9 mouse cellular contexts compared by ENCODE assay signal in genomic region chr3:53465330-53465729, GRCm38 (mm10). TPM values are rescaled to one million over a fixed set of nuclear protein-coding genes. Genes with fewer than 3 reads are reported as not detected.
DNase-seq lines count a peak whose midpoint lies in the region; ATAC-seq lines count a peak whose summit lies in the region.
"Had no signal": no experiment of that assay in that cellular context is flagged by ENCODE, and none has a peak within 500 bp of the region (broad histone marks: within the 10 kb centered on the region; RNA-seq: fewer than 3 reads in every experiment).

No protein-coding gene starts in this region.

- H3K9ac ChIP-seq in kidney, embryonic 16.5 days (replicated peaks; ENCODE audit: low read length), result peak overlapping the region; percentile 30; the same call in 1 of the 2 replicates
- no peak overlapping the region for H3K9ac ChIP-seq in hindbrain, embryonic 15.5 days
- H3K9ac ChIP-seq in midbrain, embryonic 15.5 days, result no peak overlapping the region

- H3K9me3 ChIP-seq in kidney, embryonic 16.5 days (ENCODE audit: low read length), result no peaks in the 10 kb centered on the region
- no peaks in the 10 kb centered on the region for H3K9me3 ChIP-seq in hindbrain, embryonic 15.5 days
- H3K9me3 ChIP-seq in midbrain, embryonic 15.5 days, result no peaks in the 10 kb centered on the region

- 28% methylated on average over 6 of the region's 6 CpGs for WGBS in kidney, embryonic 16.5 days
- WGBS in hindbrain, embryonic 15.5 days, result 59% methylated on average over 6 of the region's 6 CpGs
- WGBS in midbrain, embryonic 15.5 days, result 65% methylated on average over 6 of the region's 6 CpGs

- no peak overlapping the region for H3K27ac ChIP-seq in kidney, embryonic 16.5 days (ENCODE audit: low read length)
- H3K27ac ChIP-seq in hindbrain, embryonic 15.5 days (replicated peaks), result no peak overlapping the region
- no peak overlapping the region for H3K27ac ChIP-seq in midbrain, embryonic 15.5 days

- no peaks in the 10 kb centered on the region for H3K27me3 ChIP-seq in kidney, embryonic 16.5 days (ENCODE audit: insufficient read depth, low read length)
- no peaks in the 10 kb centered on the region for H3K27me3 ChIP-seq in hindbrain, embryonic 15.5 days
- H3K27me3 ChIP-seq in midbrain, embryonic 15.5 days (replicated peaks), result no peaks in the 10 kb centered on the region

- DNase-seq in kidney, postnatal 14 days, result no peak
- DNase-seq in c-Kit-positive CD71-positive TER-119-positive erythroid progenitor cells, embryonic 14.5 days (ENCODE audit: low spot score), result peak; percentile 13
- no peak for DNase-seq in right cerebral cortex, postnatal 36 days (ENCODE audit: low spot score in 2 of 2)
- no peak for DNase-seq in frontal cortex, postnatal 14 days (ENCODE audit: low spot score in 2 of 2)
- DNase-seq in adrenal gland, postnatal 4 days (ENCODE audit: low spot score in 2 of 2), result no peak

- ATAC-seq in kidney, embryonic 16.5 days (ENCODE audit: low FRiP score, low TSS enrichment), result no peak
- ATAC-seq in hindbrain, embryonic 15.5 days (ENCODE audit: low FRiP score, low read depth), result no peak
- no peak for ATAC-seq in midbrain, embryonic 15.5 days (replicated peaks)

- H3K4me3 ChIP-seq in kidney, embryonic 16.5 days (ENCODE audit: low read length), result peak overlapping the region; percentile 37
- peak overlapping the region; percentile 91 for H3K4me3 ChIP-seq in hindbrain, embryonic 15.5 days
- H3K4me3 ChIP-seq in midbrain, embryonic 15.5 days, result peak overlapping the region; percentile 75

- H3K4me1 ChIP-seq in kidney, embryonic 16.5 days (ENCODE audit: insufficient read depth, low read length), result peaks cover 33% of the 10 kb centered on the region
- peaks cover 40% of the 10 kb centered on the region for H3K4me1 ChIP-seq in hindbrain, embryonic 15.5 days (replicated peaks)
- H3K4me1 ChIP-seq in midbrain, embryonic 15.5 days, result peaks cover 55% of the 10 kb centered on the region

- peaks cover 10% of the 10 kb centered on the region for H3K36me3 ChIP-seq in kidney, embryonic 16.5 days (ENCODE audit: insufficient read depth, low read length)
- no peaks in the 10 kb centered on the region for H3K36me3 ChIP-seq in hindbrain, embryonic 15.5 days
- no peaks in the 10 kb centered on the region for H3K36me3 ChIP-seq in midbrain, embryonic 15.5 days (replicated peaks)

- peak overlapping the region; percentile 86 for H3K4me2 ChIP-seq in kidney, embryonic 16.5 days (replicated peaks; ENCODE audit: low read depth, low read length)
- peak overlapping the region; percentile 91 for H3K4me2 ChIP-seq in hindbrain, embryonic 15.5 days
- H3K4me2 ChIP-seq in midbrain, embryonic 15.5 days, result peak overlapping the region; percentile 84

RNA-seq across cellular contexts. Expression of gene Proser1, which starts 1.9 kb away (rescaled TPM):
- 19.6 and 25.0 TPM in 2 replicates for polyA plus RNA-seq in kidney, embryonic 16.5 days (2015; fragmentation: Nextera tagmentation; extraction: Ambion mirVana)
- 18.0 and 19.8 TPM in 2 replicates for polyA plus RNA-seq in hindbrain, embryonic 15.5 days (2015; fragmentation: Nextera tagmentation; extraction: Ambion mirVana)
- 22.9 and 23.2 TPM in 2 replicates for polyA plus RNA-seq in midbrain, embryonic 15.5 days (2015; fragmentation: Nextera tagmentation; extraction: Ambion mirVana)
- total RNA-seq in adrenal gland, postnatal 4 days (2021), result 10 to 100 TPM; 39.8 to 41.4 TPM

RNA-seq across cellular contexts. Expression of gene Nhlrc3, which starts 2.2 kb away (rescaled TPM):
- polyA plus RNA-seq in kidney, embryonic 16.5 days (2015; fragmentation: Nextera tagmentation; extraction: Ambion mirVana), result 11.5 and 11.9 TPM in 2 replicates
- 8.6 and 8.8 TPM in 2 replicates for polyA plus RNA-seq in hindbrain, embryonic 15.5 days (2015; fragmentation: Nextera tagmentation; extraction: Ambion mirVana)
- polyA plus RNA-seq in midbrain, embryonic 15.5 days (2015; fragmentation: Nextera tagmentation; extraction: Ambion mirVana), result 9.3 and 11.6 TPM in 2 replicates
- 10 to 100 TPM; 19.1 to 19.4 TPM for total RNA-seq in adrenal gland, postnatal 4 days (2021)

RNA-seq across cellular contexts. Expression of gene Stoml3, which starts 23.1 kb away (rescaled TPM):
- 0.09 and 0.22 TPM in 2 replicates for polyA plus RNA-seq in kidney, embryonic 16.5 days (2015; fragmentation: Nextera tagmentation; extraction: Ambion mirVana)
- polyA plus RNA-seq in hindbrain, embryonic 15.5 days (2015; fragmentation: Nextera tagmentation; extraction: Ambion mirVana), result 0.09 TPM in 1 of 2 replicates, not detected in the other
- not detected in 2 replicates for polyA plus RNA-seq in midbrain, embryonic 15.5 days (2015; fragmentation: Nextera tagmentation; extraction: Ambion mirVana)
- total RNA-seq in adrenal gland, postnatal 4 days (2021), result not detected
- total RNA-seq: granulocyte monocyte progenitor cell, adult 5-6 weeks had no signal

Comparison
In these comparisons a context has a peak if more than half of its experiments do, and no peak if none do; other contexts are left out.
1. H3K4me3 ChIP-seq: peak in every context shown above with its lines; median percentile 91 in hindbrain, embryonic 15.5 days; 75 in midbrain, embryonic 15.5 days; 37 in kidney, embryonic 16.5 days.